Mouse (Mus musculus) hindbrain, embryonic 11.5 days (tissue): ENCODE measurements at regions not wholly inside any gene's neighbourhood (a gene's known extent, or its start where the extent isn't known, plus 50 kb on each side); places are given as distances from the start of the nearest gene placed in this dataset.
A peak's percentile ranks its signal among the peaks of the same experiment; 100 is the strongest.

Experiments used
- ATAC-seq: fragments of 200-750 bp; cut with Nextera tagmentation; 2 replicates; pipeline ENCODE4 v1.8.0; 2017; ENCODE audit warnings: mild to moderate bottlenecking, moderate TSS enrichment, moderate library complexity; ENCODE audit not compliant: low FRiP score
- DNase-seq: peaks from one replicate; pipeline ENCODE4 v3.0.0-alpha.2; 2015; ENCODE audit warnings: low spot score
- H3K27ac ChIP-seq: fragments of 300-500 bp; sonication (generic); 2 replicates; pipeline ENCODE4 v1.5.1; 2014; ENCODE audit warnings: mild to moderate bottlenecking, low read depth, low read length
- H3K27me3 ChIP-seq: fragments of 300-500 bp; sonication (generic); 2 replicates; pipeline ENCODE4 v1.6.1; 2014; ENCODE audit warnings: mild to moderate bottlenecking, low read length, moderate library complexity, mixed read lengths; ENCODE audit not compliant: control insufficient read depth, insufficient read depth
- H3K36me3 ChIP-seq: fragments of 300-500 bp; sonication (generic); 2 replicates; pipeline ENCODE4 v1.6.1; 2014; ENCODE audit warnings: mild to moderate bottlenecking, low read length, moderate library complexity, mixed read lengths; ENCODE audit not compliant: control insufficient read depth, insufficient read depth
- H3K4me1 ChIP-seq: fragments of 300-500 bp; sonication (generic); replicated peaks from 2 replicates; pipeline ENCODE4 v1.6.1; 2014; ENCODE audit warnings: low read length, mixed read lengths; ENCODE audit not compliant: control insufficient read depth, insufficient read depth
- H3K4me2 ChIP-seq: fragments of 300-500 bp; sonication (generic); replicated peaks from 2 replicates; pipeline ENCODE4 v1.6.1; 2014; ENCODE audit warnings: mild to moderate bottlenecking, low read depth, low read length
- H3K4me3 ChIP-seq: fragments of 300-500 bp; sonication (generic); 2 replicates; pipeline ENCODE4 v1.5.1; 2014; ENCODE audit warnings: low read depth, low read length
- H3K9ac ChIP-seq: fragments of 300-500 bp; sonication (generic); 2 replicates; pipeline ENCODE4 v1.6.1; 2014; ENCODE audit warnings: low read depth, low read length
- H3K9me3 ChIP-seq: fragments of 300-500 bp; sonication (generic); 2 replicates; pipeline ENCODE4 v1.6.1; 2016; ENCODE audit warnings: low read length; ENCODE audit not compliant: control insufficient read depth
- WGBS: fragments of 180-500 bp; shearing (Covaris S2); extraction: QIAGEN DNeasy Blood & Tissue Kit; methylation state at CpG from one replicate; pipeline ENCODE4 v1.1.7; 2014; 5-methylcytosine and 5-hydroxymethylcytosine counted together

- H3K4me1 ChIP-seq: 0 out of 2 replicates have a peak, but pooled peaks cover 3% of the 10 kb centered on the region
- ATAC-seq: no peak
- WGBS: 71% methylated on average over 7 of the region's 7 CpGs
- no peaks in the 10 kb centered on the region for H3K27me3 ChIP-seq
- H3K27ac ChIP-seq: no peak overlapping the region
- DNase-seq: no peak
- no peaks in the 10 kb centered on the region for H3K9me3 ChIP-seq
- no peak overlapping the region for H3K9ac ChIP-seq
- H3K4me2 ChIP-seq: no peak overlapping the region
- no peak overlapping the region for H3K4me3 ChIP-seq
- no peaks in the 10 kb centered on the region for H3K36me3 ChIP-seq
These were observed 157.2 kb upstream of the Zbtb20 start for GRCm38 (mm10) chr16:42718452-42718851.

- no peak overlapping the region for H3K4me3 ChIP-seq
- ATAC-seq (peak; percentile 83), DNase-seq (peak; percentile 72)
- no peak overlapping the region; the same call in 1 of the 2 replicates for H3K4me2 ChIP-seq
- H3K4me1 ChIP-seq: 0 out of 2 replicates have a peak, but pooled peaks cover 3% of the 10 kb centered on the region
- peak overlapping the region; percentile 76 for H3K27ac ChIP-seq
- no peaks in the 10 kb centered on the region for H3K9me3 ChIP-seq
- H3K27me3 ChIP-seq: no peaks in the 10 kb centered on the region
- 30% methylated on average over 7 of the region's 7 CpGs for WGBS
- no peak overlapping the region for H3K9ac ChIP-seq
- H3K36me3 ChIP-seq: no peaks in the 10 kb centered on the region
These were observed 157.8 kb upstream of the Zbtb20 start for GRCm38 (mm10) chr16:42717828-42718412.

GRCm38 (mm10) chr16:42717075-42717827 is 158.4 kb upstream of the Zbtb20 start:
- no peak overlapping the region for H3K4me3 ChIP-seq
- no peaks in the 10 kb centered on the region for H3K27me3 ChIP-seq
- H3K4me1 ChIP-seq: 0 out of 2 replicates have a peak, but pooled peaks cover 3% of the 10 kb centered on the region
- ATAC-seq (peak; percentile 55), DNase-seq (peak; percentile 39)
- peak overlapping the region; percentile 76 for H3K27ac ChIP-seq
- H3K4me2 ChIP-seq: no peak overlapping the region; the same call in 1 of the 2 replicates
- H3K9me3 ChIP-seq: no peaks in the 10 kb centered on the region
- WGBS: 54% methylated on average over 9 of the region's 9 CpGs
- H3K9ac ChIP-seq: no peak overlapping the region
- H3K36me3 ChIP-seq: no peaks in the 10 kb centered on the region

DNA sequence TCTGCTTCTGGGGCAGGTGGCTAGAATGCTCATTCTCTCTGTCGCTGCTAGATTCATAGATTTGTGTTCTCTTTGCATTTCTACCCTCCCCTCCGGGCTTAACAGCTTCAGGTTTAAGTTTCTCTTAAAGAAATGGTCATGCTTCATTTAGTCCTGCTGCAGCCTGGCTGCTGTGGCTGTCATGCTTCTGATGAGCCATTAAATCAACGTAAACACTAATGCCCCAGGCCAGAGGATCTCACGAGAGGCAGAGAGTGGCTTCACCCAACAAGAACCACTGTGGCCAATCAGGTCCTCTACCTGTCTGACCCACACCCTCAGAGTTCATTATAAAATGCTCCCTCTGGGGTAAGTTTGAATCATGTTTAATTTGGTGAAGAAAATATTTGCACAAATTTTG is 173.0 kb upstream of the Zbtb20 start:
- Histone ChIP-seq H3K27me3 (no peaks in the 10 kb centered on the region), H3K4me3 (no peak overlapping the region), H3K9me3 (no peaks in the 10 kb centered on the region), H3K4me2 (no peak overlapping the region), H3K36me3 (no peaks in the 10 kb centered on the region), H3K9ac (no peak overlapping the region), H3K4me1 (no peaks in the 10 kb centered on the region), H3K27ac (peak overlapping the region; percentile 25; the same call in 1 of the 2 replicates)
- WGBS: 24% methylated on average over 4 of the region's 4 CpGs
- peak; percentile 80 for ATAC-seq
- DNase-seq: peak; percentile 34

DNA sequence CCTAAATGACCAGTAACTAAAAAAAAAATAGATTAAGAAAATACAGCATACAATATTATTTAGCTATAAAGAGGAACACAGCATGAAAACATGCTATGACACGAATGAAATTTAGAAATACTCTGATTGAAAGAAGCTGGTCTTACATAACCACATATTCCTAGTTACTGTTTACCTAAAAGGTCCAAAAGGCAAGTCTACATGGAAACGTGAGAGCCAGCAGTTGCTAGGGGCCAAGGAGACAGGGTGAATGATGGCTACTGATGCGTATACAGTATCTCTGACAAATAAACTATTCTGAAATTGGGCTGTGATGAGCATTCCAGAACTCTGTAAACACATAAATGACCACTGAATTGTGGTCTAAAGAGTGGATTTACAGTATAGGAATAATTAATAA is 194.5 kb upstream of the Zbtb20 start:
- 74% methylated on average over 3 of the region's 3 CpGs for WGBS
- no peak for DNase-seq

DNA sequence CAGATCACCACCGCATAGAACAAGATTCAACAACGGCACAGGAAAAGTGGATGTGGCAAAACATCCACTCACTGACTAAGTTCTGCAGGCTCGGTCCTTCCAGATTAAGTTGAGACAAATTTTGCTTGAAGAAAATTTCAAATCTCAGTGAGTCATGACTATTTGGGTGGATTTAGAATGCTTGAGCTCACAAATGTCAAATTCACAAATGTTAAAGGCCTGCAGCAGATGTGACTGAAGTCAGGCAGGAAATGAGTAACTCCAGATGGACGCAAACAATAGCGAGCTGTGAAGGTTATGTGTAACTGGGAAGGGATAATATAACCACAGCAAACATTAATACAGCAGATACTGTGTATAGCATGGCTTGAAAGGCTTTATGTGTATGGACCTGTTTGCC is 198.5 kb upstream of the Zbtb20 start:
- Histone ChIP-seq H3K36me3 (no peaks in the 10 kb centered on the region), H3K4me3 (no peak overlapping the region), H3K27ac (no peak overlapping the region), H3K4me1 (no peaks in the 10 kb centered on the region), H3K9me3 (no peaks in the 10 kb centered on the region), H3K27me3 (no peaks in the 10 kb centered on the region), H3K4me2 (no peak overlapping the region), H3K9ac (no peak overlapping the region)
- WGBS: 94% methylated on average over 5 of the region's 5 CpGs
- ATAC-seq: no peak
- DNase-seq: no peak

More for the DNA sequence above, 194.5 kb upstream of the Zbtb20 start:
- no peak for ATAC-seq
- H3K9me3 ChIP-seq: no peaks in the 10 kb centered on the region
- H3K4me2 ChIP-seq: no peak overlapping the region
- H3K27ac ChIP-seq: no peak overlapping the region
- H3K36me3 ChIP-seq: no peaks in the 10 kb centered on the region
- no peak overlapping the region for H3K4me3 ChIP-seq
- H3K9ac ChIP-seq: no peak overlapping the region
- no peaks in the 10 kb centered on the region for H3K27me3 ChIP-seq
- no peaks in the 10 kb centered on the region for H3K4me1 ChIP-seq

DNA sequence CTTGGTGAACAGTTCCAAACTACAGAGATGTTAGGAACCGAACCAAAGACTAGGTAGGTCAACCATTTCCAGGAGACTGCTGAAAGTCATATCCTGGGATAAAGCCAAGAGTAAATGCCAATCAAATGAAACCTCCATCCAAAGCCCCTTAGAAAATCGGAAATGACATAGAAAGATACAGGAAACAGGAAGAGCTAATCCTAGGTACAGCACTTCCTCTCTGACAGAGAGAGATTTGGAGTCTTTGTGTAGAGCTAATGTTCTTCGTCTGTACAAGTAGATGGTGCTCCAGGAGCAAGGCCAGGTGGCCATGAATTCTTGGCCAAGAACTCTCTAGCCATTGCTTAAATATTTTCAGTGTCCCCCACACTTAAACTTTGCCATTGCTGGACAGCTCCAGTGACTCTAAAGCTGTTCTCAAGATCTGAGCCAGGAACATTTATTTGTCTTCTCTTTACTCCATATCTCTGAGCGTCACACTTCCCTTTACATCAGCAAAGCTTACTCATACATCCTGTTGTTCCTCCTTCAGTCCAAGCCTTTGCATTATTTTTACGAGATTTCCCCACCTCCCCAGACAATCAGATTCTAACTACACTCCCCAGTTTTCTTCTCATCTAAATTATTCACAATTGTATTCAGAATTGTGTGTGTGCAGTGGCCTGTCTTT is 199.1 kb upstream of the Zbtb20 start:
- ATAC-seq (no peak), DNase-seq (no peak)
- no peaks in the 10 kb centered on the region for H3K4me1 ChIP-seq
- no peak overlapping the region for H3K27ac ChIP-seq
- 87% methylated on average over 5 of the region's 5 CpGs for WGBS
- no peaks in the 10 kb centered on the region for H3K9me3 ChIP-seq
- no peaks in the 10 kb centered on the region for H3K36me3 ChIP-seq
- no peak overlapping the region for H3K4me3 ChIP-seq
- no peaks in the 10 kb centered on the region for H3K27me3 ChIP-seq
- H3K4me2 ChIP-seq: no peak overlapping the region
- no peak overlapping the region for H3K9ac ChIP-seq

DNA sequence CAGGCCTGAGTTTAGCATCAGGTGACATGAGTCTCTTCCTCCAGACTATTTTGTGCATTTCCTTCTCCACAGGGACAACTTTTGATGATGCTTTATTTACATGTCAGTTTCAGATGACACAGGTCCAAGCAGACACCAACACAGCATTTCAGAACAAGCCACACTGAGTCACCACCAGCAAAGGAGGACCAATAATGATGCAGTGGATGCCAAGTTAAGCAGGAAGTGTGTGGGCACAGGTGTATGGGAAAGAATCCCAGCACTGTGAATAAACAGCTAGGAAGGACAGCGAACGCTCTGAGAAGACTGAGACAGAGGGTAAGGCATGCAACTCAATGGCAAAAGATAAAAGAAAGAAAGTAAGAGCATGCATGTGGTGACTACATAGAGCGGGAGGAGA is 200.7 kb upstream of the Zbtb20 start:
- ATAC-seq (no peak), DNase-seq (no peak)
- Histone ChIP-seq H3K9me3 (no peaks in the 10 kb centered on the region), H3K4me3 (no peak overlapping the region), H3K4me2 (no peak overlapping the region), H3K36me3 (no peaks in the 10 kb centered on the region), H3K9ac (no peak overlapping the region), H3K27ac (no peak overlapping the region), H3K4me1 (no peaks in the 10 kb centered on the region), H3K27me3 (no peaks in the 10 kb centered on the region)
- 85% methylated on average over 3 of the region's 3 CpGs for WGBS
